Mouse (Mus musculus): ENCODE data around the gene Ric1.
A peak's percentile ranks its signal among the peaks of the same experiment; 100 is the strongest.

The Ric1 gene

GRCm38 (mm10) chr19:29610907-29611306, 88.8 kb downstream of the Ric1 start:
- DNase-seq (ENCODE audit: low spot score) = no peak

GRCm38 (mm10) chr19:29612102-29612501, 90.0 kb downstream of the Ric1 start:
- no peak for DNase-seq (ENCODE audit: low spot score)

- peak; percentile 34 for DNase-seq (ENCODE audit: low spot score)
Measured at GRCm38 (mm10) chr19:29641055-29641454, 119.0 kb downstream of the Ric1 start.

GRCm38 (mm10) chr19:29641510-29641909, 119.4 kb downstream of the Ric1 start:
- no peak for DNase-seq (ENCODE audit: low spot score)

GRCm38 (mm10) chr19:29642211-29642610, 120.1 kb downstream of the Ric1 start:
- DNase-seq (ENCODE audit: low spot score) = peak; percentile 23

- DNase-seq (ENCODE audit: low spot score) = no peak
Measured at GRCm38 (mm10) chr19:29643194-29643922, 121.3 kb downstream of the Ric1 start.

- no peak for DNase-seq (ENCODE audit: low spot score)
Measured at GRCm38 (mm10) chr19:29644747-29645146, 122.7 kb downstream of the Ric1 start.

- peak; percentile 92 for DNase-seq (ENCODE audit: low spot score)
Measured at GRCm38 (mm10) chr19:29647651-29648549, 125.8 kb downstream of the Ric1 start, which contains the start of gene Ermp1. Gene Ermp1 (minus strand): TSS chr19:29648415.

- DNase-seq (ENCODE audit: low spot score) = no peak
Measured at GRCm38 (mm10) chr19:29648550-29648914, 126.5 kb downstream of the Ric1 start.

GRCm38 (mm10) chr19:29649683-29650082, 127.6 kb downstream of the Ric1 start:
- no peak for DNase-seq (ENCODE audit: low spot score)

GRCm38 (mm10) chr19:29653768-29654265, 131.7 kb downstream of the Ric1 start:
- no peak for DNase-seq (ENCODE audit: low spot score)

- DNase-seq (ENCODE audit: low spot score) = peak; percentile 18
Measured at GRCm38 (mm10) chr19:29655148-29655547, 133.1 kb downstream of the Ric1 start.

GRCm38 (mm10) chr19:29656029-29656428, 133.9 kb downstream of the Ric1 start:
- no peak for DNase-seq (ENCODE audit: low spot score)
